In the genomic region with DNA sequence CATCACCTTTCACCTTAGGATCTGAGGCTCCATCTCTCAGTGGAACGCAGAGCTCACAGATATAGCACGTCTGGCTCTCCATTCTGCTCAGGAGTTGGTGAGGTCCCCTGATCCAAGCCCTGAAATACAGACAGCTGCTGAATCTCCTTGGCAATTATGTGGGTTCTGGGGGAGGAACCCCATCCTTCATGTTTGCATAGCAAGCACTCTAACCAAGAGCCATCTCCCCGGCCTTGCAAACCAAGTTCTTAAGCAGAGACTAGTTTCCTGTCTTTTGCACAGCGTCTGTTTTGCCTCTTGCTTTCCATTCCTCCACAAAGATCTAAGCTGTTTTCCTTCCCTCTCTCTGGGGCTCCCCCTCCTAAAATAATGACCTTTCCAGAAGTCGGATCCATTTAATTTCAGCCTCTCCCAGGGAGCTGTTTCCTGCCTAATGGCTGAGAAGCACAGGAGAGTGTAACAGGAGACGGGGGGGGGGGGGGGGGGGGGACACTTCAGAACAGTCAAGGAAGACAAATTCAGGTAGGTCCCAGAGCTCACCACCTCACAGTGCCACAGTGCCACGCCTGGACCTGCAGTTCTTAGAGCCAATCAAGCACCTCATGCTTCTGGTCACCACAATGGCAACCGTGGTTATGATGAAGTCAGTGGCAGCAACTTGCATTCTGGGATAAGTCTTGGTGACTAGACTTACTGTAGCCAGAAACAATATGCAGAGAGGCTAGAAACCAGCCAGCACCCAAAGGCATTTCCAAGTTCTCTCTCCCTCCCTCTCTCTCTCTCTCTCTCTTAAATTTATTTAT, we compare ENCODE assay signal across 18 mouse cellular contexts. TPM values are rescaled to one million over a fixed set of nuclear protein-coding genes. Genes with fewer than 3 reads are reported as not detected.
DNase-seq lines count a peak whose midpoint lies in the region; ATAC-seq and TF ChIP-seq lines count a peak whose summit lies in the region.
"Had no signal": no experiment of that assay in that cellular context is flagged by ENCODE, and none has a peak within 500 bp of the region (broad histone marks: within the 10 kb centered on the region; RNA-seq: fewer than 3 reads in every experiment).

No protein-coding gene starts in this region.

- TF ChIP-seq POLR2A in lung, adult 2 months (IDR thresholded peaks at IDR 0.05; ENCODE audit: borderline replicate concordance, extremely low read depth, low read depth, low read length): no peak

- no peaks in the 10 kb centered on the region for H3K9me3 ChIP-seq in midbrain, embryonic 11.5 days (ENCODE audit: control insufficient read depth, low read length)
- H3K9me3 ChIP-seq in midbrain, embryonic 14.5 days (ENCODE audit: control insufficient read depth, low read length): no peaks in the 10 kb centered on the region
- H3K9me3 ChIP-seq in limb, embryonic 11.5 days (ENCODE audit: control insufficient read depth, low read length): no peaks in the 10 kb centered on the region
- no peaks in the 10 kb centered on the region for H3K9me3 ChIP-seq in forebrain, postnatal 0 days (ENCODE audit: low read length)
- H3K9me3 ChIP-seq: embryonic facial prominence, embryonic 15.5 days; forebrain, embryonic 13.5 days; heart, embryonic 10.5 days; liver, embryonic 15.5 days; midbrain, embryonic 15.5 days had no signal

- H3K4me1 ChIP-seq in midbrain, embryonic 11.5 days (ENCODE audit: control insufficient read depth, insufficient read depth, low read length): no peaks in the 10 kb centered on the region
- H3K4me1 ChIP-seq in midbrain, embryonic 14.5 days (ENCODE audit: control insufficient read depth, insufficient read depth, low read length): peaks cover 9% of the 10 kb centered on the region
- H3K4me1 ChIP-seq in limb, embryonic 11.5 days (ENCODE audit: control insufficient read depth, insufficient read depth, low read length): peaks cover 3% of the 10 kb centered on the region; the same call in 1 of the 2 replicates
- peaks cover 5% of the 10 kb centered on the region; the same call in 1 of the 2 replicates for H3K4me1 ChIP-seq in forebrain, postnatal 0 days (ENCODE audit: insufficient read depth)
- H3K4me1 ChIP-seq in lung, adult 2 months (ENCODE audit: control insufficient read depth, insufficient read depth, low read length): no peaks in the 10 kb centered on the region
- H3K4me1 ChIP-seq: embryonic facial prominence, embryonic 15.5 days had no signal

- no peaks in the 10 kb centered on the region for H3K36me3 ChIP-seq in midbrain, embryonic 11.5 days (ENCODE audit: control insufficient read depth, insufficient read depth, low read length)
- H3K36me3 ChIP-seq in midbrain, embryonic 14.5 days (ENCODE audit: control insufficient read depth, insufficient read depth, low read length): no peaks in the 10 kb centered on the region
- H3K36me3 ChIP-seq in limb, embryonic 11.5 days (ENCODE audit: control insufficient read depth, insufficient read depth, low read length): no peaks in the 10 kb centered on the region
- no peaks in the 10 kb centered on the region for H3K36me3 ChIP-seq in forebrain, postnatal 0 days (ENCODE audit: insufficient read depth)
- H3K36me3 ChIP-seq: embryonic facial prominence, embryonic 15.5 days; heart, embryonic 10.5 days; liver, embryonic 15.5 days; midbrain, embryonic 15.5 days had no signal

- H3K9ac ChIP-seq in midbrain, embryonic 11.5 days (ENCODE audit: low read length): no peak overlapping the region
- H3K9ac ChIP-seq in midbrain, embryonic 14.5 days (replicated peaks; ENCODE audit: low read length): no peak overlapping the region
- H3K9ac ChIP-seq in limb, embryonic 11.5 days (ENCODE audit: low read length): no peak overlapping the region
- H3K9ac ChIP-seq in forebrain, postnatal 0 days: no peak overlapping the region
- H3K9ac ChIP-seq: embryonic facial prominence, embryonic 15.5 days; forebrain, embryonic 13.5 days; liver, embryonic 15.5 days; midbrain, embryonic 15.5 days had no signal

- H3K4me3 ChIP-seq in midbrain, embryonic 11.5 days (ENCODE audit: low read depth, low read length): no peak overlapping the region
- no peak overlapping the region for H3K4me3 ChIP-seq in midbrain, embryonic 14.5 days (replicated peaks; ENCODE audit: low read depth, low read length)
- no peak overlapping the region for H3K4me3 ChIP-seq in limb, embryonic 11.5 days (ENCODE audit: low read depth, low read length)
- no peak overlapping the region for H3K4me3 ChIP-seq in forebrain, postnatal 0 days (ENCODE audit: low read depth, low read length)
- no peak overlapping the region for H3K4me3 ChIP-seq in lung, adult 2 months (replicated peaks; ENCODE audit: extremely low read depth, low read depth, low read length)
- H3K4me3 ChIP-seq: embryonic facial prominence, embryonic 15.5 days; forebrain, embryonic 13.5 days; heart, embryonic 10.5 days; liver, embryonic 15.5 days; midbrain, embryonic 15.5 days had no signal

- WGBS in midbrain, embryonic 11.5 days: 79% methylated on average over 7 of the region's 8 CpGs
- 80% methylated on average over 7 of the region's 8 CpGs for WGBS in midbrain, embryonic 14.5 days
- 32% methylated on average over 8 of the region's 8 CpGs for WGBS in limb, embryonic 11.5 days
- WGBS in forebrain, postnatal 0 days: 82% methylated on average over 8 of the region's 8 CpGs
- WGBS in lung, adult 2 months: 50% methylated on average over 8 of the region's 8 CpGs

- DNase-seq in midbrain, embryonic 11.5 days (ENCODE audit: low spot score, missing footprints): peak; percentile 82
- no peak for DNase-seq in midbrain, embryonic 14.5 days
- DNase-seq in embryo, embryonic 11 days: peak; percentile 30
- DNase-seq in limb, embryonic 11.5 days (ENCODE audit: low spot score): peak; percentile 28
- DNase-seq in thymus, postnatal 14 days: peak; percentile 73
- no peak for DNase-seq in forebrain, postnatal 0 days
- DNase-seq in lung, adult 2 months: no peak
- DNase-seq in right cerebral cortex, postnatal 25 days: no peak
- DNase-seq: adrenal gland, adult 2 months; cerebellum, postnatal 10 days; gastrocnemius, postnatal 10 days; lung, postnatal 36 days had no signal

- no peaks in the 10 kb centered on the region for H3K27me3 ChIP-seq in midbrain, embryonic 11.5 days (ENCODE audit: control insufficient read depth, insufficient read depth, low read length)
- H3K27me3 ChIP-seq in midbrain, embryonic 14.5 days (ENCODE audit: control insufficient read depth, insufficient read depth, low read length): no peaks in the 10 kb centered on the region
- no peaks in the 10 kb centered on the region for H3K27me3 ChIP-seq in limb, embryonic 11.5 days (ENCODE audit: control insufficient read depth, insufficient read depth, low read length)
- no peaks in the 10 kb centered on the region for H3K27me3 ChIP-seq in forebrain, postnatal 0 days (ENCODE audit: insufficient read depth, low read length)
- H3K27me3 ChIP-seq: embryonic facial prominence, embryonic 15.5 days; forebrain, embryonic 13.5 days; liver, embryonic 15.5 days; midbrain, embryonic 15.5 days; Patski had no signal

- no peak for TF ChIP-seq CTCF in forebrain, postnatal 0 days (IDR thresholded peaks at IDR 0.05; ENCODE audit: low read depth)
- no peak for TF ChIP-seq CTCF in lung, adult 2 months (IDR thresholded peaks at IDR 0.05; ENCODE audit: insufficient read depth, low read length)

- no peak overlapping the region for H3K27ac ChIP-seq in midbrain, embryonic 11.5 days (ENCODE audit: low read depth, low read length)
- no peak overlapping the region for H3K27ac ChIP-seq in midbrain, embryonic 14.5 days (replicated peaks; ENCODE audit: low read depth, low read length)
- peak overlapping the region; percentile 52; the same call in 1 of the 2 replicates for H3K27ac ChIP-seq in limb, embryonic 11.5 days (replicated peaks; ENCODE audit: low read depth, low read length)
- H3K27ac ChIP-seq in forebrain, postnatal 0 days (ENCODE audit: low read depth, low read length): no peak overlapping the region
- H3K27ac ChIP-seq: embryonic facial prominence, embryonic 15.5 days; forebrain, embryonic 13.5 days; heart, embryonic 10.5 days; liver, embryonic 15.5 days; midbrain, embryonic 15.5 days had no signal

- H3K4me2 ChIP-seq in midbrain, embryonic 11.5 days: no peak overlapping the region
- H3K4me2 ChIP-seq in midbrain, embryonic 14.5 days (ENCODE audit: low read length): no peak overlapping the region
- no peak overlapping the region for H3K4me2 ChIP-seq in limb, embryonic 11.5 days (ENCODE audit: low read depth, severe bottlenecking)
- no peak overlapping the region for H3K4me2 ChIP-seq in forebrain, postnatal 0 days (ENCODE audit: low read depth)
- H3K4me2 ChIP-seq: embryonic facial prominence, embryonic 15.5 days; forebrain, embryonic 13.5 days; liver, embryonic 15.5 days; midbrain, embryonic 15.5 days had no signal

- ATAC-seq in midbrain, embryonic 11.5 days (ENCODE audit: low FRiP score): no peak
- no peak for ATAC-seq in midbrain, embryonic 14.5 days (ENCODE audit: low FRiP score, low TSS enrichment)
- ATAC-seq in limb, embryonic 11.5 days (ENCODE audit: insufficient number of reproducible peaks, low FRiP score, low TSS enrichment, low read depth): peak; percentile 67
- ATAC-seq in forebrain, postnatal 0 days: no peak
- ATAC-seq: forebrain, embryonic 13.5 days; midbrain, embryonic 15.5 days; Patski had no signal

RNA-seq across cellular contexts. Expression of a gene that starts 18.0 kb away (rescaled TPM):
- polyA plus RNA-seq in midbrain, embryonic 11.5 days (2014; fragmentation: Nextera tagmentation; extraction: Ambion mirVana): 3.8 and 5.4 TPM in 2 replicates
- polyA plus RNA-seq in midbrain, embryonic 14.5 days (2014; fragmentation: Nextera tagmentation; extraction: Ambion mirVana): 7.5 and 8.4 TPM in 2 replicates
- 0.67 and 0.75 TPM in 2 replicates for polyA plus RNA-seq in limb, embryonic 11.5 days (2014; fragmentation: Nextera tagmentation; extraction: Ambion mirVana)
- total RNA-seq in forebrain, postnatal 0 days (2014; rRNA removed): 10.8 and 15.5 TPM in 2 replicates
- polyA plus RNA-seq in forebrain, postnatal 0 days (2015; fragmentation: Nextera tagmentation; extraction: Ambion mirVana): 2.3 and 3.5 TPM in 2 replicates
- polyA plus RNA-seq in lung, adult 2 months (2012; rRNA removed): 0.23 and 0.26 TPM in 2 replicates

Comparison
In these comparisons a context has a peak if more than half of its experiments do, and no peak if none do; other contexts are left out.
1. DNase-seq: peak in midbrain, embryonic 11.5 days (single experiment), embryo, embryonic 11 days (single experiment), limb, embryonic 11.5 days (single experiment) and thymus, postnatal 14 days (single experiment); none in midbrain, embryonic 14.5 days (single experiment), forebrain, postnatal 0 days (single experiment), lung, adult 2 months (single experiment) and right cerebral cortex, postnatal 25 days (single experiment).